Mouse (Mus musculus): ENCODE measurements around the gene Uap1l1.

The Uap1l1 gene

GRCm38 (mm10) chr2:25371764-25372643, 6.5 kb upstream of the Uap1l1 start, which contains the start of gene Sapcd2:
Gene Sapcd2 (plus strand): TSS chr2:25372321.
- peak; percentile 89 for DNase-seq (ENCODE audit: extremely low read depth, low read depth)

DNA sequence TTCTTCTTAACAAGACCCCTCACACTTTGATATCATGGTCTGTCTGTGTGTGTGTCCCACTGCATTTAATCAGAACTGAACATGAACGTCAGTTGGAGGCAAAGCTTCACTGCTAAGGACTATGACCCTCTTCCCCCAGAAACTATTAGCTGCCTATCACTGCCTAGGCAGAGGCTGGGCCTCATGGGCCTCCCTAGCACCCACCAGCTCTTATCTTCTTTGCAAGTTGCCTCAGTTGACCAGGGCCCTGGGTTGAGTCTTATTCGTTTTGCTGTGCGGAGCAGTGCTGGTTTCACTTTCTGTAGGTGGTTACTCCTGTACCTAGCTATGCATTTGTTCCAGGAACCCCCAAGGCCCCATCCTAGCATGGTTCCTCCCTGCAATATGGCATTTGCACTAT, 4.5 kb upstream of the Uap1l1 start:
- DNase-seq (ENCODE audit: extremely low read depth, low read depth): no peak

DNA sequence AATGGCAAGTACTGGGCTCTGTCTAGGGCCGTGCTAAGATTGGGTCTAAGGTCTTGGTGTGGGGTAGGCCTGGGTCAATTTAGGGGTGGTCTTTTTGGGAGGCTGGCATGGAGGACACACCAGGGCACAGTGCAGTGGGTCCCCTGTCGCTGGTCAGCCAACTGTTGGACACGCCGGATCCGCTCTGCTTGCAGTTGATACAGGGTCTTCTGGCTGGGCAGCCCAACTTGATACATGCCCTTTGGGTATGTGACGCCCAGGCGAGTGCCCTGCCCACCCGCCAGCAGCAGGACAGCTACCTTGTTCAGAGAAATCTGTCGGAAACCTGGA, 756 bp downstream of the Uap1l1 start:
- DNase-seq (ENCODE audit: extremely low read depth, low read depth): no peak

GRCm38 (mm10) chr2:25364313-25364712, 1.2 kb downstream of the Uap1l1 start:
- no peak for DNase-seq (ENCODE audit: extremely low read depth, low read depth)

DNA sequence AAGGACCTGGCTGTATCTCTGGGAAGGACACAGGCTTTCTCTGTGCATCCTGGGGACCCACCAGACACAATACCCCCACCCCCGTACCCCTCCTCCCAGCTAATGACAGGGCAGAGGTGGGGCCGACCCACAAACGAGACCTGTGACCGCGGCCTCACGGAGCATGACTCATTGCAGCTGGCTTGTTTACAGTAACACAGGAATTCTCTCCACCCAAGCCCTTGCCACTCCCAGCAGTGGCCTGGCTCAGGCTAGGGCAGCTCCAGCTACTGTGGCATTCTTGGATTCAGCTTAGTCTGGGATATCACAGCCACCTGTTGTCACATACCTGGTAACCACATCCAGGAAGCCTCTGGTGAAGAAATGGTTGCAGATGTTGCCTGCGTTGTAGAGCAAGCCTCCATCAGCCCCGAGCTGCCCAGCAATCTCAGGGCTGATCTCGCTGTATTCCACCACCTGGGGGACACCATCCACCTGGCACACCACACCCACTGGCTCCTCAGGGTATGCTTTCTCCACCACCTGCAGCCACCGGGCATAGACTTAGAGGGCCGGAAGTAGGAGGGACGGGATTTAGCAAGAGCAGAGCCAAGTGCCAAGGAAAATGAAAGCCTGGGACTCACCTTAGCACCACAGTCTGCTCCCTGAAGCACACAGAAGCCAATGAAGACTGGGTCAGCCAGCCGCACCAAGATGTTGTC, 1.9 kb downstream of the Uap1l1 start:
- DNase-seq (ENCODE audit: extremely low read depth, low read depth): no peak

DNA sequence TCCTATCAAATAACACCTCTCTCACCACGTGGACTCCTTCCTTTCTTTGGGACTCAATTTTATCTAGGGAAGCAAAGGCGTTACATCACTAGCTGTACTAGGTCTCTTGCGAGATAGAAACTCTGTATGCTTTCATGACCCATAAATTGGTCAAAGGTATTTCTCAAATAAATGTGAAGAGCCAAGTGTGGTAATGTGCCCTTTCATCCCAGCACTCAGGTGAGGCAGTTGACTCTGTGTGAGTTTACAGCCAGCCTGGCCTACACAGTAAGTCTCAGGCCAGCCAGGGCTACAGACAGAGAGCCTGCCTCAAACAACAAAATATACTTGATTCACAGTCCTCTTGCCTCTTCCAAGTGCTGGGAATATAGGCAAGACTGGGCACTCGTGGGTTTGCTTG, 5.6 kb downstream of the Uap1l1 start:
- DNase-seq (ENCODE audit: extremely low read depth, low read depth): no peak

DNA sequence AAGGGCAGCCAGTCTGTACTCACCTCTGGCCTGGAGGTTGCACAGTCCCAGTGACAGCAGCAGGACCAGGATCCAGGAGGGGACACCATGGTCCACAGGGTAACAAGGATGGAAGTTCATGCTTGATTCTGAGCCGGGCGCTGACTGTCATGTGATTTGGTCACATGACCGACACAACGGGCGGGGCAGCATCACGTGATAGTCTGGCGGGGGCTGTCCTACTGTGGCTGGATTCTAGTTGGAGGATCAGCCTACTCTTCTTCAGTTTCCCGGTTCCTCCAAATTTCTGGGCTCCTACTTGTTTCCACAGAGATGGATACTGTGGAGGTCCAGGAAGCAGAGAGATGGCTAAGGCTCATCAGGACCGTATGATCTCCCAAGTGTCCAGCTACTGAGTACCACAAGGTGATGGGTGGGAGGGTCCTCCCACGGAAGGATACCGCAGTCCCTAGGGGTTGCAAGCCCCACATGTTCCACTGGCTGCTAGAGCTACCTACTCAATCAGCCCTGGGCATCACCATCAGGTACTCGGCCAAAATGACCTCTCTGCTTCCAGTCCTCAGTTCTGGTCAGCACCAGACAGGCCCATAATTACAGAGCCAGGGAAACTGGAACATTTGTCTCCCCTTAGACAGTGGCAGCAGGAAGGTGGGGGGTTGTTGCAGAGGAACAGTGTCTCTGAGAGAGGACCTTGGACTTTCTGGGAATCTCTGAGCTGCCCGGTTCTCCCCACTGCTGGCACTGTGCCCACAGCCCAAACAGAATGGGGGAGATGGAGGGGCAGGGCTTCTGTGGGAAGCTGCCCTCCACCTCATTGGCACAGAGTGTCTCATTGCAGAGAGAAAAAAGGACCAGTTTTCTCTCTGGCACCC, 9.0 kb downstream of the Uap1l1 start, which contains the start of gene Dpp7:
Gene Dpp7 (minus strand): TSS at position 152 of the 872 bp plus-strand sequence.
- peak; percentile 79 for DNase-seq (ENCODE audit: extremely low read depth, low read depth)

GRCm38 (mm10) chr2:25355419-25356066, 9.9 kb downstream of the Uap1l1 start:
- DNase-seq (ENCODE audit: extremely low read depth, low read depth): no peak

DNA sequence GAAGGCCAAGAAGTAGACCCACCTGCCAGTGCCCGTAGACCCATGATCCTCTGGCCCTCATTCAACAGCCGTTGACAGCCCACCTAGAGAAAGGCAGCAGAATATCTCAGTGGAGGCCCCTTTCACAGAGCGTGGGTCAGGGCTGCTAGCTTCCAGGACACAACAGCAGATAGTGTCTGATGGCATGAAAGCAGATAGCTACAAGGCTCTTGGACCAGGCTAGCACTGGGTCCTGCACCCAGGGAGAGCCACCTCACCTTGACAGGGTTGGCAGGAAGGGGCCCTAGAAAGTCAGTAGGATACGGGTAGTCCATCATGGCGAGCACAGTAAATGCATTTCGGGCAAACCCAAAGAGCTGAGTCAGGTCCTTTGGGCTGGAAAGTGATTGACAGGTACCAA, 11.3 kb downstream of the Uap1l1 start:
- no peak for DNase-seq (ENCODE audit: extremely low read depth, low read depth)

GRCm38 (mm10) chr2:25350701-25351100, 14.8 kb downstream of the Uap1l1 start:
- DNase-seq (ENCODE audit: extremely low read depth, low read depth): no peak

GRCm38 (mm10) chr2:25349499-25349898, 16.0 kb downstream of the Uap1l1 start:
- DNase-seq (ENCODE audit: extremely low read depth, low read depth): no peak

- DNase-seq (ENCODE audit: extremely low read depth, low read depth): no peak
Measured at GRCm38 (mm10) chr2:25348162-25348561, 17.3 kb downstream of the Uap1l1 start.

GRCm38 (mm10) chr2:25338303-25338702, 27.2 kb downstream of the Uap1l1 start:
- DNase-seq (ENCODE audit: extremely low read depth, low read depth): no peak

GRCm38 (mm10) chr2:25333569-25333968, 31.9 kb downstream of the Uap1l1 start:
- DNase-seq (ENCODE audit: extremely low read depth, low read depth): no peak

GRCm38 (mm10) chr2:25332286-25333160, 33.0 kb downstream of the Uap1l1 start, which contains the start of gene Man1b1:
Gene Man1b1 (plus strand): TSS chr2:25332338.
- DNase-seq (ENCODE audit: extremely low read depth, low read depth): peak; percentile 97

GRCm38 (mm10) chr2:25331470-25331869, 34.0 kb downstream of the Uap1l1 start:
- DNase-seq (ENCODE audit: extremely low read depth, low read depth): no peak

DNA sequence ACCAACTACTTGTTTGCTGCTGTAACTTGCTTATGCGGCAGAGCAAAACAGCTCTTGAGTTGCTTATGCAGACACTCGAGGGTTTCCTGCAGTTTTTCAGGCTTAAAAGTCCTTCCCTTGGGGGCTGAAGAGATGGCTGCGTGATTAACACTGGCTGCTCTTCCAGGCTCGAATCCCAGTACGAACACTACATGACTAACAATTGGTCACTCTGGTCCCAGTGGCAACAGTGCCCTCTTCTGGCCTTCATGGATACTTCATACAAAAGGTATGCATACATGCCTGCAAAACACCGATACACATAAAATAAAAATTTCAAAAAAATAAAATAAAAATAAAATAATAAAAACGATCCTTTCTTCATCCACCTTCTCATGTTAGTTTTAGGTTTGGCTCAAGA, 37.0 kb downstream of the Uap1l1 start:
- peak; percentile 59 for DNase-seq (ENCODE audit: extremely low read depth, low read depth)

DNA sequence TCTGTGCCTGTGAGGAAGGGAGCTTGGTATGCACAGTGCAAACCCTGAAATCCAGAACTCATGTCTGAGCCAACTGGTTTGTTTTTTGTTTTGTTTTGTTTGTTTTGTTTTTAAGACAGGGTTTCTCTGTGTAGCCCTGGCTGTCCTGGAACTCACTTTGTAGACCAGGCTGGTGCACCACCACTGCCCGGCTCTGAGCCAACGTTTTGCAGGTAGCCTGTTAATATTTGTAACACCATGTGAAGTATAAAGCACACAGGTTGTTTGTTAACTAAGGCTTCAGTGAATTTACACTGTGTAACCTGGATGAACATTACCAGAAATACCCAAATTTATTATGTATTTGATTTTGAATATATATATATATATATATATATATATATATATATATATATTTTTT, 39.4 kb downstream of the Uap1l1 start:
- DNase-seq (ENCODE audit: extremely low read depth, low read depth): no peak

- no peak for DNase-seq (ENCODE audit: extremely low read depth, low read depth)
Measured at GRCm38 (mm10) chr2:25320084-25320483, 45.4 kb downstream of the Uap1l1 start.

All from MEL-GATA-1-ER (cell line).